Mouse (Mus musculus): ENCODE results near the gene Nod2. TPM values are rescaled to one million over a fixed set of nuclear protein-coding genes. Genes with fewer than 3 reads are reported as not detected.
"Not testable (repeated sequence)": the region's sequence is repeated elsewhere in the genome, so short reads cannot be mapped to it uniquely, and the experiment has no call there.

Nod2 gene
- total and polyA plus RNA-seq, 3 experiments = 0.22 to 0.50 TPM; not detected in 1

DNA sequence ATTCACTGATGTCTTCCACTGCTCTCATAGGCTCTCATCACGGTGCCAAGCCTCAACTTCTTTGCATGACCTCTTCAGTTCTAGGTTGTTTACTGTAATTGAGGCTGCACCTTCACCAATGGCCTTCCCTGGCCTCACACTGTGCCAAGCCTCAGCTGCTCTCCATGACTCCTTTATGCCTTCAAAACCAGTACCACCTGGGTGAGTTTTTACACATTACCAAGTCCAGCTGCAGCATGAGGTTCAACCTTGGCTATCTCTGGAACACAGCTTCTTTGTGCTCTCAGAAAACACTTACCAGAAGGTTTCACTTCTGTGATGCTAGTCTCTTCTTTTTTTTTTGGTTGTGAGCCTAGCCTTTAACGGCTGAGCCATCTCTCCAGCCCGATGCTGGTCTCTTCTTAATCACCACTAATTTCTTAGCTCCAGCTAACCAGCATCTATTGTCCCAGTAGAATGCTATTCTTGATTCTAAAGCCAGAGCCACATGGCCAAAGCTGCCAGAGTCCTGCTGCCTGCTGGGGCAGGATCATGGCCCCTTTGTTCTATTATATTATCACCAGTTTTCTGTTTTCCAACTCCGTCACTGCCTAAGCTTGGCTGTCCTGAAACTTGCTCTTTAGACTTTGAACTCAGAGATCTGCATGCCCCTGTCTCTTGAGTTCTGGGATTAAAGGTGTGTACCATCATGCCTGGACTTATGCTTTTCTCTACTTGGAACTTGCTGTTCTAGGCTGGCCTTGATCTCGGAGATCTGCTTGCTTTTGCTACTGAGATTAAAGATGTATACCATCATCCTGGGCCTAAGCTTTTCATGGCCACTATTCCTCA lies 4.2 kb upstream of the Nod2 start:
- no peaks in the 10 kb centered on the region for H3K9me3 ChIP-seq (replicated peaks; ENCODE audit: insufficient read depth, low read length)
- H3K4me1 ChIP-seq (ENCODE audit: control insufficient read depth in 1 of 2, insufficient read depth in 2 of 2, low read length in 2 of 2) = peaks cover 4 to 9% of the 10 kb centered on the region in 2 experiments; a peak in 2 of 4 replicates
- H3K27me3 ChIP-seq (ENCODE audit: control insufficient read depth in 1 of 2, insufficient read depth in 2 of 2, low read length in 2 of 2) = no peaks in the 10 kb centered on the region; a peak in 1 of 4 replicates
- H3K79me2 ChIP-seq (ENCODE audit: control insufficient read depth, insufficient read depth, low read length, poor library complexity) = no peaks in the 10 kb centered on the region
- TF ChIP-seq ZC3H11A (IDR thresholded peaks at IDR 0.05; ENCODE audit: low read depth, low read length) (no peak), HCFC1 (IDR thresholded peaks at IDR 0.05; ENCODE audit: low read depth, low read length) (no peak), RCOR1 (IDR thresholded peaks at IDR 0.05; ENCODE audit: low read depth, low read length) (no peak), POLR2AphosphoS2 (IDR thresholded peaks at IDR 0.05; ENCODE audit: low read length) (no peak), POLR2AphosphoS5 (IDR thresholded peaks at IDR 0.05; ENCODE audit: borderline replicate concordance, low read depth, low read length) (no peak), USF2 (IDR thresholded peaks at IDR 0.05; ENCODE audit: borderline replicate concordance in 1 of 2, insufficient read depth in 1 of 2, low read depth in 1 of 2, low read length in 2 of 2) (no peak), GATA1 (IDR thresholded peaks at IDR 0.05; ENCODE audit: low read depth, low read length) (no peak), ETS1 (IDR thresholded peaks at IDR 0.05; ENCODE audit: low read depth, low read length) (no peak), MAZ (IDR thresholded peaks at IDR 0.05; ENCODE audit: low read depth, low read length) (no peak), POLR2A (IDR thresholded peaks at IDR 0.05; ENCODE audit: control insufficient read depth in 1 of 2, insufficient read depth in 1 of 2, low read depth in 1 of 2, low read length in 2 of 2, poor library complexity in 1 of 2) (no peak)
- H3K27ac ChIP-seq (ENCODE audit: control insufficient read depth, low read depth, low read length) = no peak overlapping the region
- H3K36me3 ChIP-seq (ENCODE audit: control insufficient read depth in 1 of 2, insufficient read depth in 2 of 2, low read length in 2 of 2) = no peaks in the 10 kb centered on the region; a peak in 1 of 4 replicates
- DNase-seq (ENCODE audit: low read depth, low spot score) = no peak
- no peak overlapping the region for H3K4me3 ChIP-seq (ENCODE audit: control insufficient read depth in 1 of 2, insufficient read depth in 1 of 2, low read depth in 2 of 2, low read length in 2 of 2)
- no peak overlapping the region for H3K9ac ChIP-seq (ENCODE audit: control insufficient read depth, low read depth, low read length, poor library complexity, severe bottlenecking)

DNA sequence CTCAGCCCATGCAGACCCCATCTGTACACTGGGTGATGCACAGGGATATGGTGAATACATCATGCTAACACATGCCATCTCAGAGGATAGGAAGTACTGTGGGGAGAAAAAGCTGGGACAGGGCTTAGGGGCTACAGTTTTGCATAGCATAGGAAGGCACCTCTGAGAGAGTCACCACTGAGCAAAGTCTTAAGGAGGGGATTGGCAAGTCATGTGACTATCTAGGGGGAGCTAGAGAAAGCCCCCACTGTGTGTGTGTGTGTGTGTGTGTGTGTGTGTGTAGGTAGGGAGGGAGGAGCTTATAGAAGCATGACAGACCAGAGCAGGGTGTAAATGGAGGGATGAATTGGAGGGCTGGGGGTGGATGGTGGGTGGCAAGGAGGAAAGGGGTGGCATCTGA lies 1.2 kb downstream of the Nod2 start:
- Histone ChIP-seq H3K4me3 (ENCODE audit: control insufficient read depth in 1 of 2, insufficient read depth in 1 of 2, low read depth in 2 of 2, low read length in 2 of 2) (no peak overlapping the region), H3K4me1 (ENCODE audit: control insufficient read depth in 1 of 2, insufficient read depth in 2 of 2, low read length in 2 of 2) (peaks cover 4 to 13% of the 10 kb centered on the region in 2 experiments; a peak in 3 of 4 replicates), H3K27me3 (ENCODE audit: control insufficient read depth in 1 of 2, insufficient read depth in 2 of 2, low read length in 2 of 2) (no peaks in the 10 kb centered on the region), H3K27ac (ENCODE audit: control insufficient read depth, low read depth, low read length) (no peak overlapping the region), H3K79me2 (ENCODE audit: control insufficient read depth, insufficient read depth, low read length, poor library complexity) (no peaks in the 10 kb centered on the region), H3K36me3 (ENCODE audit: control insufficient read depth in 1 of 2, insufficient read depth in 2 of 2, low read length in 2 of 2) (no peaks in the 10 kb centered on the region; a peak in 1 of 4 replicates), H3K9me3 (replicated peaks; ENCODE audit: insufficient read depth, low read length) (no peaks in the 10 kb centered on the region), H3K9ac (ENCODE audit: control insufficient read depth, low read depth, low read length, poor library complexity, severe bottlenecking) (no peak overlapping the region)
- no peak for DNase-seq (ENCODE audit: low read depth, low spot score)
- no peak for TF ChIP-seq TBP (IDR thresholded peaks at IDR 0.05; ENCODE audit: low read depth, low read length)

DNA sequence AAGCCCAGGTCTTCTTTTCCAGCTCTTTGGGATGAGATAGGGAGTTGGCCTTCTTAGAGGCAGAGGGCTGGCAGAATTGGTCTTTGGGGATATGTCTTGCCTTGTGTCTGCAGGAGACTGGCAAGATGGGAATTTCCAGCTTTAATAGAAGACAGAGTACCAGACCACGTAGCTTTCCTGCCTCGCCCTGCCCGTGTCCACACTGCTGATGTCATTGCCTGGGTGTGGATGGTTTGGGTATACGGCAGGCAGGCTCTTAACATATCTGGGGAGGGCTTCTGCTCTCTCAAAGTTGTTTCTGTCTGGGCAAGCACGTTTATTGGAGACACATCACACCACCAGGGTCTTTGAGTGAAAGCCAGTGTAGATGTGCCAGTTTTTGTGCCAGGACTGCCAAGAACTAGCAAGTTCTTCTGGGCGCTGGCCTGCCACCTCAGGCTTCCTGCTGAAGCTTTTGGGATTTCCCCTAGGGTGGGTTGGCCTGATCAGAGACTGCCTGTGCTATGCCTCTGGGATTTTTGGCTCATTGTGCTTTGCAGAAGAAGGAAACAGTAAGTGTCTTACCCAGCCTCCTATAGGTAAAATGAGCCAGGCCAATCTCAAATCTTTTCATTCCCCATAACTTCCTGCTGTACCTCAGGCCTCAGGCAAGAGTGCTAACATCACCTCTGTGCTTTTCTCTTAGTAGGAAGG lies 3.0 kb downstream of the Nod2 start:
- Histone ChIP-seq H3K36me3 (ENCODE audit: control insufficient read depth in 1 of 2, insufficient read depth in 2 of 2, low read length in 2 of 2) (no peaks in the 10 kb centered on the region; a peak in 1 of 4 replicates), H3K9me3 (replicated peaks; ENCODE audit: insufficient read depth, low read length) (no peaks in the 10 kb centered on the region), H3K27ac (ENCODE audit: control insufficient read depth, low read depth, low read length) (no peak overlapping the region), H3K4me1 (ENCODE audit: control insufficient read depth in 1 of 2, insufficient read depth in 2 of 2, low read length in 2 of 2) (peaks cover 4 to 13% of the 10 kb centered on the region in 2 experiments; a peak in 3 of 4 replicates), H3K4me3 (ENCODE audit: control insufficient read depth in 1 of 2, insufficient read depth in 1 of 2, low read depth in 2 of 2, low read length in 2 of 2) (no peak overlapping the region), H3K27me3 (ENCODE audit: control insufficient read depth in 1 of 2, insufficient read depth in 2 of 2, low read length in 2 of 2) (no peaks in the 10 kb centered on the region), H3K79me2 (ENCODE audit: control insufficient read depth, insufficient read depth, low read length, poor library complexity) (no peaks in the 10 kb centered on the region), H3K9ac (ENCODE audit: control insufficient read depth, low read depth, low read length, poor library complexity, severe bottlenecking) (no peak overlapping the region)
- DNase-seq (ENCODE audit: low read depth, low spot score) = no peak
- TF ChIP-seq MAZ (IDR thresholded peaks at IDR 0.05; ENCODE audit: low read depth, low read length) = no peak
- no peak for TF ChIP-seq JUND (IDR thresholded peaks at IDR 0.05; ENCODE audit: low read depth, low read length)
- TF ChIP-seq KAT2A (conservative IDR thresholded peaks at IDR 0.05; ENCODE audit: low read depth, low read length) = no peak
- TF ChIP-seq ELF1 (IDR thresholded peaks at IDR 0.05; ENCODE audit: low read depth, low read length) = no peak
- TF ChIP-seq MAX (IDR thresholded peaks at IDR 0.05; ENCODE audit: low read length) = no peak
- TF ChIP-seq E2F4 (IDR thresholded peaks at IDR 0.05; ENCODE audit: borderline replicate concordance, low read depth, low read length) = no peak
- no peak for TF ChIP-seq ZMIZ1 (IDR thresholded peaks at IDR 0.05; ENCODE audit: low read depth, low read length)
- TF ChIP-seq ETS1 (IDR thresholded peaks at IDR 0.05; ENCODE audit: low read depth, low read length) = no peak

DNA sequence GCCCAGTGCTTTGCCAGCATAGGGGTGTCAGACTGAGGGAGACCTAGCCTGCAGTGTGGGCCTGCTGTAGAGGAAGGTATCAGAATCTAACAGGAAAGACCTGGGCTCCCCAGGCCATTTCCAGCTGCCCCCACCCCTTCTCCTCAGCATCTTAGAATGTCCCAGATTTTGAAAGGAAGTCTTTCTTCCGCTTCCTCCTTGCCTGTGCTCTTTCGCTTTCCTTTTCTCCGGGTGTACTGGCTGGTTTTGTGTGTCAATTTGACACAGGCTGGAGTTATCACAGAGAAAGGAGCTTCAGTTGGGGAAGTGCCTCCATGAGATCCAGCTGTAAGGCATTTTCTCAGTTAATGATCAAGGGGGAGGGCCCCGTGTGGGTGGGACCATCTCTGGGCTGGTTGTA lies 4.0 kb downstream of the Nod2 start:
- H3K9me3 ChIP-seq (replicated peaks; ENCODE audit: insufficient read depth, low read length); H3K79me2 ChIP-seq (ENCODE audit: control insufficient read depth, insufficient read depth, low read length, poor library complexity); H3K4me3 ChIP-seq (ENCODE audit: control insufficient read depth in 1 of 2, insufficient read depth in 1 of 2, low read depth in 2 of 2, low read length in 2 of 2); H3K9ac ChIP-seq (ENCODE audit: control insufficient read depth, low read depth, low read length, poor library complexity, severe bottlenecking); H3K27ac ChIP-seq (ENCODE audit: control insufficient read depth, low read depth, low read length); DNase-seq (ENCODE audit: low read depth, low spot score); H3K4me1 ChIP-seq (ENCODE audit: control insufficient read depth in 1 of 2, insufficient read depth in 2 of 2, low read length in 2 of 2); H3K27me3 ChIP-seq (ENCODE audit: control insufficient read depth in 1 of 2, insufficient read depth in 2 of 2, low read length in 2 of 2); H3K36me3 ChIP-seq (ENCODE audit: control insufficient read depth in 1 of 2, insufficient read depth in 2 of 2, low read length in 2 of 2): not testable (repeated sequence)
